21 mouse cellular contexts compared by ENCODE assay signal in the genomic region with DNA sequence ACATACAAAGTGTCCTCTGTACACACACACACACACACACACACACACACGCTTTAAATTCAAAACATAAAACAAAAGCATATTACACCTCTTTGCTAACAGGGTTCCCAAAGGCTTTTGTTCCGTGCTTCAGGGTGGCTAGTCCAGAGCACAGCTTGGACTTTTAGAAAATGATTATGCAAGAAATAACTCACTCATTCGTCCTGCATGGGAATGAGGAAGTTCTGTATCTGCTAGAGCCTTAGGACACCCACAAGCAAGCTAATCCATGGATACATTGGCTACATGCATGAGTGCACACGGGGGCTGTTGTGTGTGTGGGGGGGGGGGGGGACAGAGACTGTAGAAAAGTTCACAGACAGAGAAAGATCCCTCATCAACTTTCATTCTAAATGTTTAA.
DNase-seq lines count a peak whose midpoint lies in the region; ATAC-seq and TF ChIP-seq lines count a peak whose summit lies in the region.
"Had no signal": no experiment of that assay in that cellular context is flagged by ENCODE, and none has a peak within 500 bp of the region (broad histone marks: within the 10 kb centered on the region; RNA-seq: fewer than 3 reads in every experiment).

No protein-coding gene starts in this region.

- ATAC-seq in lung, postnatal 0 days: no peak
- peak; percentile 57 for ATAC-seq in kidney, embryonic 16.5 days (ENCODE audit: low FRiP score, low TSS enrichment)
- ATAC-seq in liver, postnatal 0 days: no peak
- ATAC-seq: activated CD4-positive, CD25-positive, alpha-beta regulatory T cell, adult 4 months; forebrain, postnatal 0 days; hindbrain, postnatal 0 days had no signal

- H3K9me3 ChIP-seq in lung, postnatal 0 days (ENCODE audit: low read length): no peaks in the 10 kb centered on the region
- H3K9me3 ChIP-seq in kidney, embryonic 16.5 days (ENCODE audit: low read length): no peaks in the 10 kb centered on the region
- H3K9me3 ChIP-seq in liver, postnatal 0 days (ENCODE audit: low read length): no peaks in the 10 kb centered on the region
- H3K9me3 ChIP-seq: embryonic facial prominence, embryonic 15.5 days; forebrain, embryonic 10.5 days; limb, embryonic 12.5 days; liver, embryonic 13.5 days; lung, embryonic 15.5 days had no signal

- no peak overlapping the region for H3K27ac ChIP-seq in lung, postnatal 0 days (ENCODE audit: low read length)
- H3K27ac ChIP-seq in bone marrow macrophage, adult 2 months (ENCODE audit: insufficient read depth, low read depth, low read length): peak overlapping the region; percentile 4; the same call in 1 of the 2 replicates
- H3K27ac ChIP-seq in kidney, embryonic 16.5 days (ENCODE audit: low read length): peak overlapping the region; percentile 72
- H3K27ac ChIP-seq in liver, postnatal 0 days (ENCODE audit: low read depth): no peak overlapping the region
- H3K27ac ChIP-seq: embryonic facial prominence, embryonic 15.5 days; forebrain, embryonic 10.5 days; hindbrain, postnatal 0 days; limb, embryonic 12.5 days; liver, embryonic 13.5 days; lung, embryonic 15.5 days had no signal

- H3K4me3 ChIP-seq in lung, postnatal 0 days (ENCODE audit: low read depth, low read length): no peak overlapping the region
- H3K4me3 ChIP-seq in bone marrow macrophage, adult 2 months (ENCODE audit: insufficient read depth, low read length): peak overlapping the region; percentile 24; the same call in 1 of the 2 replicates
- no peak overlapping the region for H3K4me3 ChIP-seq in kidney, embryonic 16.5 days (ENCODE audit: low read length)
- H3K4me3 ChIP-seq in liver, postnatal 0 days (ENCODE audit: low read depth, low read length): no peak overlapping the region
- H3K4me3 ChIP-seq: embryonic facial prominence, embryonic 15.5 days; forebrain, embryonic 10.5 days; limb, embryonic 12.5 days; liver, embryonic 13.5 days; lung, embryonic 15.5 days had no signal

- no peak for TF ChIP-seq CTCF in lung, postnatal 0 days (IDR thresholded peaks at IDR 0.05)
- TF ChIP-seq CTCF in bone marrow macrophage, adult 2 months (IDR thresholded peaks at IDR 0.05; ENCODE audit: low read depth, low read length): no peak
- no peak for TF ChIP-seq CTCF in liver, postnatal 0 days (IDR thresholded peaks at IDR 0.05; ENCODE audit: low read depth)

- DNase-seq in lung, postnatal 0 days (ENCODE audit: low spot score): peak; percentile 22
- DNase-seq in lung, postnatal 4 days: no peak
- DNase-seq in liver, postnatal 0 days: no peak
- DNase-seq in adrenal gland, postnatal 4 days (ENCODE audit: low spot score in 2 of 2): no peak
- no peak for DNase-seq in B cell, adult 2 months
- DNase-seq: adrenal gland, postnatal 10 days; cerebellum, adult 11-12 months; cerebellum, postnatal 14 days; forebrain, postnatal 0 days; heart, postnatal 36 days; liver, embryonic 13.5 days; retina, postnatal 1 day; thymus, adult 2 months had no signal

- 68% methylated on average over 4 of the region's 4 CpGs for WGBS in lung, postnatal 0 days
- WGBS in kidney, embryonic 16.5 days: 64% methylated on average over 4 of the region's 4 CpGs
- 44% methylated on average over 4 of the region's 4 CpGs for WGBS in liver, postnatal 0 days (ENCODE audit: insufficient replicate concordance)

- H3K36me3 ChIP-seq in lung, postnatal 0 days (ENCODE audit: insufficient read depth, low read length): no peaks in the 10 kb centered on the region
- no peaks in the 10 kb centered on the region for H3K36me3 ChIP-seq in kidney, embryonic 16.5 days (ENCODE audit: insufficient read depth, low read length)
- no peaks in the 10 kb centered on the region for H3K36me3 ChIP-seq in liver, postnatal 0 days (replicated peaks; ENCODE audit: insufficient read depth, low read length)
- H3K36me3 ChIP-seq: embryonic facial prominence, embryonic 15.5 days; forebrain, embryonic 10.5 days; limb, embryonic 12.5 days; liver, embryonic 13.5 days; lung, embryonic 15.5 days had no signal

- no peaks in the 10 kb centered on the region for H3K27me3 ChIP-seq in lung, postnatal 0 days (replicated peaks; ENCODE audit: insufficient read depth, low read length)
- no peaks in the 10 kb centered on the region for H3K27me3 ChIP-seq in kidney, embryonic 16.5 days (ENCODE audit: insufficient read depth, low read length)
- no peaks in the 10 kb centered on the region for H3K27me3 ChIP-seq in liver, postnatal 0 days (ENCODE audit: insufficient read depth, low read length)
- H3K27me3 ChIP-seq: embryonic facial prominence, embryonic 15.5 days; limb, embryonic 12.5 days; liver, embryonic 13.5 days; lung, embryonic 15.5 days had no signal

- no peaks in the 10 kb centered on the region for H3K4me1 ChIP-seq in lung, postnatal 0 days (ENCODE audit: insufficient read depth, low read depth, low read length)
- peaks cover 22% of the 10 kb centered on the region for H3K4me1 ChIP-seq in bone marrow macrophage, adult 2 months (ENCODE audit: control insufficient read depth, insufficient read depth, low read length)
- peaks cover 38% of the 10 kb centered on the region for H3K4me1 ChIP-seq in kidney, embryonic 16.5 days (ENCODE audit: insufficient read depth, low read length)
- H3K4me1 ChIP-seq in liver, postnatal 0 days (ENCODE audit: insufficient read depth): no peaks in the 10 kb centered on the region
- H3K4me1 ChIP-seq: forebrain, embryonic 10.5 days; liver, embryonic 13.5 days had no signal

- no peak for TF ChIP-seq EP300 in lung, postnatal 0 days (IDR thresholded peaks at IDR 0.05)
- no peak for TF ChIP-seq EP300 in liver, postnatal 0 days (IDR thresholded peaks at IDR 0.05; ENCODE audit: low read depth)

- no peak overlapping the region for H3K4me2 ChIP-seq in lung, postnatal 0 days (replicated peaks; ENCODE audit: low read depth, low read length)
- H3K4me2 ChIP-seq in kidney, embryonic 16.5 days (replicated peaks; ENCODE audit: low read depth, low read length): no peak overlapping the region
- H3K4me2 ChIP-seq in liver, postnatal 0 days (ENCODE audit: low read depth, low read length): no peak overlapping the region
- H3K4me2 ChIP-seq: embryonic facial prominence, embryonic 15.5 days; limb, embryonic 12.5 days; liver, embryonic 13.5 days; lung, embryonic 15.5 days had no signal

- H3K9ac ChIP-seq in lung, postnatal 0 days (replicated peaks; ENCODE audit: low read depth): no peak overlapping the region
- H3K9ac ChIP-seq in kidney, embryonic 16.5 days (replicated peaks; ENCODE audit: low read length): no peak overlapping the region
- H3K9ac ChIP-seq in liver, postnatal 0 days (replicated peaks): no peak overlapping the region
- H3K9ac ChIP-seq: embryonic facial prominence, embryonic 15.5 days; forebrain, postnatal 0 days; limb, embryonic 12.5 days; liver, embryonic 13.5 days; lung, embryonic 15.5 days had no signal

- TF ChIP-seq POLR2A in bone marrow macrophage, adult 2 months (IDR thresholded peaks at IDR 0.05; ENCODE audit: borderline replicate concordance, low read depth, low read length): no peak

Comparison
In these comparisons a context has a peak if more than half of its experiments do, and no peak if none do; other contexts are left out.
1. H3K27ac ChIP-seq: peak in bone marrow macrophage, adult 2 months (single experiment) and kidney, embryonic 16.5 days (single experiment); none in lung, postnatal 0 days (single experiment) and liver, postnatal 0 days (single experiment).